Mouse (Mus musculus) retina, postnatal 1 day (tissue): ENCODE measurements around the gene Tmem201.

Experiments used
- DNase-seq: peaks from one replicate; pipeline ENCODE4 v3.0.0-alpha.2; 2012

Gene Tmem201

GRCm38 (mm10) chr4:149744119-149744518, 6.3 kb upstream of the Tmem201 start:
- DNase-seq, result no peak

DNA sequence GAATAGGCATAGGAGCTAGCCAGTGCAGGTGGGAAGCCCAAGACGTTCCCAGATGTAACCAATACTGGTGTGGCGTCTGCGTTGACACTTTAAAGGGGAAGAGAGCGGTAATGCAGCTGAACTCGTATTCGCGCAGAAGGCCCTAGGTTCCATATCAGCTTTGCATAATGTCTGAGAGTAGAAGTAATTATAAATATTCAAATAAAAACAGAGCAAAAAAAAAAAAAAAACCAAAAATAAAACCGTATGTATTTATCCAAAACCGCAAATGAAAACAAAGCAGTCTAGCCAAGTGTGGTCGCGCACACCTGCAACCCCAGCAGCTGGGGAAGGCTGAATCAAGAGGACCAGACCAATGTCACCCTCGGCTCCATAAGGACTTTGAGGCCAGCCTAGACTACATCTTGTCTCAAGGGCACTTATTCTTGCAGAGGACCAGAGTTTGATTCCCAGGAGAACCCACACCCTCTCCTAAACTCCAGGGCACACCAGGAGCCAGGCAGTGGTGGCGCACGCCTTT, 4.2 kb upstream of the Tmem201 start:
- DNase-seq, result no peak

- DNase-seq, result no peak
Measured at GRCm38 (mm10) chr4:149740301-149740700, 2.5 kb upstream of the Tmem201 start.

GRCm38 (mm10) chr4:149739478-149739877, 1.6 kb upstream of the Tmem201 start:
- DNase-seq, result no peak

GRCm38 (mm10) chr4:149736581-149736980, 1.3 kb downstream of the Tmem201 start:
- DNase-seq, result no peak

DNA sequence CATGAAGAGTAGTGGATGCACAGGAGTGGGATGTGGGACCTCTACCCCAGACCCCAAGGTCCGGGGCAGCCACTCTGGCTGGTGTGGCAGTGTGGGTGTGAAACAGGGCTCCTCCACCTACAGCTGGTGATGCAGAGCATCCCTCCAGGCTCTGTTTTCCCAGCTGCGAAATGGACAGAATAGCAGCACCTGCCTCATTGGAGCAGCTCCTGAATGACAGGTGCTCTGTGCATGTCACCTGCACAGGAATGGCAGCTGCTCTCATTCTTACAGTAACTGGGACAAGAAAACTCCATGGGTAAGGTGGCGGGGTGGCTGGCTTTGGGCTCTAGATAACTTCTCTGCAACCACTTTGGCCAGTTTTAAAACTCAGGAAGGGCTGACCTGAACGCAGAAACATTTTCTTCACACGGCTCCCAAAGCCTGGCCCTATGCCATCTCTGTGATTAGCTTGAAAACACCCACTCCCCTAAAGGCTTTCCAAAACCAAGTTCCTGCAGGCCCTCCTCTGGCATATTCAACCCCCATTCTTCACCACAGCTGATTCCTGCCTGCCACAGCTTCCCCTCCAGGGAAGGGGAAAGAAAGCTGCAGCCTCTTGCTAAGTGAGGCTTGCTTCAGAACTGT, 2.1 kb downstream of the Tmem201 start:
- DNase-seq, result no peak

DNA sequence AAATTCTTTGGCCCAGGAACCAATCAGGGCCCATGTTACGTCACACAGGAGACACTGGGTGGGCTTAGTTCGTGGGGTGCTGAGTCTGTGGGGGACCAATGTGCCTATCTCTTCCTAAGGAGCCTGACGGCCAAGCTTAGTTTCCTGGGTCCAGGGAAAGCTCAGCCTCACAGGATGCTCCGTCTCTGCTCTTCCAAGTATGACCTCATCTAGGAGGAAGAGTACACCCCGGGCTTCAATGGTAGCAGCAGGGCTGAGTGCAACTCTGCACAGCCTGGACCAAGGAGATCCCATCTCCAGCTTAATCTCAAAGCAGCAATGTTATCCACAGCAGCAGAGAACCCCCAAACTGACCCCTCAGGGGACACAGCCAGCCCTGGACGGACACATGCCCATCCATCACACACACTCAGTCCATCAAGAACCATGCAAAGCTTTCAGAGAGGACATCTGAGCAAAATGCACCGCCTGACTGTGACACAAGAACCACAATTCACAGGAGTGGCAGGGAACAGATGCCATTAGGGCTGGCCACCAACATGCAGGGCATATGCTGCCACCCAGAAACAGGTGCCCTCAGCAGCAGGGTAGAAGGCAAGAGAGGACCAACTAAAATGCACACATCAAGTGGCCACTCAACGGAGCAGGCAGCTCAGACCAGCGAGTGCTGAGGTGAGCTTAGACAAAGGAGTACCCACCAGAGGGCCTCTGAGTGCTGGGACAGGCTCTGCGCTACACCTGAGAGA, 2.9 kb downstream of the Tmem201 start:
- no peak for DNase-seq

- DNase-seq, result no peak
Measured at GRCm38 (mm10) chr4:149734246-149734645, 3.6 kb downstream of the Tmem201 start.

GRCm38 (mm10) chr4:149733748-149734147, 4.1 kb downstream of the Tmem201 start:
- DNase-seq, result peak; percentile 50

GRCm38 (mm10) chr4:149732800-149733199, 5.0 kb downstream of the Tmem201 start:
- DNase-seq, result no peak

- DNase-seq, result no peak
Measured at GRCm38 (mm10) chr4:149732313-149732712, 5.5 kb downstream of the Tmem201 start.

DNA sequence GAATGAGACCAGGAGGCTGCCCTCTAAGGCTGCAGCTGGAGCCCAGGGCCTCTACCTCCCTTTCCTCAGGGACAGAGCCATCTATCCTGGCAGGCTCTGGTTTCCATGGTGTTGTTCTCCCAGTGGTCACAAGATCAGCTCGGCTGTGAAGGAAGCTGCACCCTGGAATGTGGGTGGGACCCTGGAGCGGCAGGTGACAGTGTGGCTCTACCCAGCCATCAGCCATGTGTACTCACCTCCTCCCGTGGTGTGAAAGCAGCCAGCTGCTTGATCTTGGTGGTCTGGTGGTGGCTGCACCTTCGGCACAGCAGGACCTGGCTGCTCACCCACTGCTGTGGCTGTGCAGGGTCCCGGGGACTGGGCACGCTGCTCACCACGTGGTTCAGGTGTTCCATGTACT, 7.0 kb downstream of the Tmem201 start:
- DNase-seq, result no peak

GRCm38 (mm10) chr4:149728810-149729209, 9.0 kb downstream of the Tmem201 start:
- no peak for DNase-seq

DNA sequence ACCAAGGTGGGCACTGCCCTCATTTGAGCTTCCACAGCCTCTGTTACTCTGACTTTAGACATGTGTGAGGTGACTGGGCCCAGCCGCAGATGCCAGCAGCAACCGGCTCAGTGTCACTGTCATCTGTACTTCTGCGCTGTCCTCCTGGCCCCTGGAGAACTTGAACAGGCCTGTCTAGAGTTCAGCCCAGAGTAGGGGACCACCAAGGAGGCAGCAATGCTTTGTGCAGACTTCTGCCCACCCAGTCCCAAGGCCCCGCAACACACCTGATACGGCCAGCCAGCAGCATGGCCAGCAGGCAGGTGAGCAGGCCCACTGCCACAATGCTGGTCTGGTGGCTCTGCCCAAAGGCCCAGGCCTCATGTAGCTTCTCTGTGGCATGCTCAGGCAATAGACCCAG, 10.2 kb downstream of the Tmem201 start:
- no peak for DNase-seq

DNA sequence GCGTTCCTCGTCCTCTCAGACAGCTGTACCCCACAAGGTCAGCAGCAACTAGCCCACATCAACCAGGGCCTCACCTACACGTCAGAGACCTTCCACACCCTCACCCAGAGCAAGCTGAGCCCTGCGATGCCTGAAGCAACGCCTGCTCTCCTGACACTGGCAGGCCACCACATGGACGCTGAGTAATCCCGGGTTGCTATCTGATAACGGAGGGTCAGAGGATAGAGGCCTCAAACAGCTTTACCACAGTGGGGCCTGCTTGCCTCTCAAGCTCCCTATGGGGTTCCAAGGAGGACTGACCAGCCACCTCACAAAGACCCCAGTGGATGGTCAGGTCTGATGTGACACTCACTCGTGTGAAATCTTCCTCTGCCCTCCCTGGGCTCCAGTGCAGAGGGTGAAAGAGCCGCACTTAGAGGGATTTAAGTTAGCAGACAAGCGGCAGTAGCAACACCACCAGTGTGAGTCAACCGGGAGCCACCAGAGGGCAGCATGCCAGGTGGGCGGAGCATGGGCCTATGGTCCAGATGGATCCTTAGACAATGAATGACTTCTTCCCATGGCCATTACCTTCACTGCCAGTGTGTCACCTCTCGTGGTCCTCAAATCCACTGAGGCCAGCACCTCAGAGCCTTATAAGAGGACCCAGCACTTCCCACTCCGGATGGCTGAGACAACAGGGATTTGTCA, 12.0 kb downstream of the Tmem201 start:
- peak; percentile 74 for DNase-seq

DNA sequence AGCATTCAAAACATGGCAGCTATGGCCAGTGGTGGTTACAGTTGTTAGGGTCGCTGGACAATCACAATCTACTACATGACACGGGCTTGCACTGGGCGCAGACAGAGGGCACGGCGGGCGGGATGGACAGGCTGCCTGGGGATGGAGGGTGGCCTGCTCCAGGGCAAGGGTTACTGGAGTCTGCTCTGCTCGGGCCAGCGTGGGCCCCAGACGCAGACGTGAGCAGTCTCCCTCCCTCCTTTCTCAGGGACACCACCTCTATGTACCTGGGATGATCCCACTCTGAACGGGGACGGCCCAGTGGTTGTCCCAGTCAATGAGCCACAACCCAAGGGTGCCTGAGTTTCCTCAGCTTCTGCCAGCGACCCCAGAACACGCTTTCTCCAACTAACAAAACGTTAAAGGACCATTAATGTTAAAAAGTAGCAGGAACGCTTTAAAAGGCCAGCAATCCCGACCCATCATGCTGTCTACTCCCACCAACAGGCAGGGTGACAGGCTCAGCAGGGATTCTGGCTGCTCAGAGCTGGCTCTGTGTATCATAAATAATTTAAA, 12.9 kb downstream of the Tmem201 start:
- DNase-seq, result no peak

GRCm38 (mm10) chr4:149723855-149724731, 13.8 kb downstream of the Tmem201 start:
- peak; percentile 49 for DNase-seq

- no peak for DNase-seq
Measured at GRCm38 (mm10) chr4:149723021-149723390, 14.8 kb downstream of the Tmem201 start.

DNA sequence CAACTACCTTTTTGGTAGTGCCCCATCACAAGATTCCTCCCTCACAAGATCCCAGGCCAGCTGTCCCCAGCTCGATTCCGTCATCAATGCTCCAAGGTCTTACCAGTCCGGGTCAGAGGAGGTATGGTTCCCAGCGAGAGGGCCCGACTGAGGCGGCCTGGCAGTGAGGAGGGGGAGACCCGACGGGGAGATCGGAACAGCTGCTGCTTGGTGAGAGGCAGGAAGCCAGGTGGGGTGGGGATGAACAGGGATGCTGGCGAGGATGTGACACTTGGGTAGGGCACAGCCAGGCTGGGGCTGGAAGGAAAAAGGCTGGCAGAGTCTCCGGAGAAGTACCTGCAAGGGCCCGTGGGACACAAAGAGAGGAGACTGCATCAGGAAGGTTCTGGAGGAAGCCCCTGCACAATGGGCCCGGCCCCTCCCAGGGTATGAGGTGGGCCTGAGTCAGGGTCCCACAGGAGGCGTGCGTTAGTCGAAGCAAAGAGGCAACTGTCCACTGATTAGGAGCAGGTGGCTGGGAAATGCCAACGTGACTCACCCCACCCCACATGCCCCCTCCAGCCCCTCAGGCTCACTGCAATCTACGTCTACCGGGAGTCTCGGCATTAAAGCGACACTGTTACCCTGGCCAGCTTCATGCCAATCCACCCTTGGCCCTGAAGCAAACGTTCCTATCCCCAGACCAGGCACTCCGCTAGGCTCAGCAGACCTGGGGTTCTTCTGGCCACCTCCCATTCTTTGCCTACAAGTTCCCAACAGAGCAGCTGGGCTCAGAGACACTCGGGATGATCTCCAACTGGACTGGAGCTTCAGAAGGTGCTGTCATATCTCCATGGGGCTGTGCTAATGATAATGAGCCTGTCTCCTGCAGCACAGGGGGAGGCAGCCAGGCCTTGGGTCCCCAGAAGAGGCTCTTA, 15.5 kb downstream of the Tmem201 start:
- no peak for DNase-seq

DNA sequence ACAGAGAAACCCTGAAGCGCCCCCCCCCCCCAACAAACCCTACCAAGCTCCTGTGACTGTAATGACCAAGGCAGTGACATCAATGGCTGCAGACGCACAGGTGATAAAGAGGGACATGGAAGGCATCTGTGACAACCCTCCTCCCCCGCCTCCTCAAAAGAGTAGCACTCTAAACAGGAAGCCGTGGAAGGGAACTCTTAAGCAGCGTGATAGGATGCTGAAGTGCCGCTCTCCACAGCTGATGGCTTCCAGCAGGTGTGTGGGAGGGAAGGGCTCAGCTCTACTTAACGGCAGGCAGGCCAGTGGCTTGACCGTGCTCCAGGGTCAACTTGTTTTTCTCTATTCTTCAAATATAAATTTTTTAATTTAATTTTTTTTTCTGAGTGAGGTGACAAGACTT, 16.7 kb downstream of the Tmem201 start:
- no peak for DNase-seq

DNA sequence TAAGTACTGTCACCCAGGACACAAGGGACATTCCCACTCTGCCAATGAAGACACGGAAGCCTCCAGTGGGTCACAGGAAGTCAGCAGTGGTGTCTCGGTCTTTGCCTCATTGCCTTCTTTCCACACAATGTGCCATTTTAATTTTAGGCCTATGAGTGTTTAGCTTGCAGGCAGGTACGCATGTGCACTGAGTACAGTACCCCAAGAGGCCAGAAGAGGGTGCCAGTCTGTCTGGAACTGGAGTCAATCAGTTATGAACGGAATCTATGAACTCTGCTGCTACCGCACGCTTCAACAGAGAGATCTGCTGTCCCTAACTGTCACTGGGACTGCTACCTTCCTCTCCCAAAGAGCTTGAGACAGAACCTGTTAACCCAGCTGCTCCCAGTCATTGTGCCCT, 18.2 kb downstream of the Tmem201 start:
- DNase-seq, result peak; percentile 62
